Mouse (Mus musculus) kidney, adult 2 months (tissue): Measurements from ENCODE around the gene Patl2.
A peak's percentile ranks its signal among the peaks of the same experiment; 100 is the strongest.

Source experiments
- CTCF ChIP-seq: fragments of 200-500 bp; conservative IDR thresholded peaks from 2 replicates; pipeline ENCODE4 v1.5.1; 2011; ENCODE audit warnings: low read depth, mild to moderate bottlenecking, control low read depth, low read length, moderate library complexity, mixed read lengths; ENCODE audit not compliant: insufficient read depth, insufficient read length
- POLR2A ChIP-seq: fragments of 200-500 bp; IDR thresholded peaks from one replicate; pipeline ENCODE4 v1.6.1; 2011; ENCODE audit warnings: low read depth, low read length, control low read depth

- peak; percentile 77 for TF ChIP-seq POLR2A
- TF ChIP-seq CTCF = no peak
Measured at GRCm38 (mm10) chr2:122234611-122235288, 48.8 kb upstream of the Patl2 start, which contains the start of gene Sord.
